Mouse (Mus musculus) heart, embryonic 13.5 days (tissue): ENCODE data around the gene Xrra1. TPM values are rescaled to one million over a fixed set of nuclear protein-coding genes. Genes with fewer than 3 reads are reported as not detected.

Experiments used
- ATAC-seq: fragments of 200-750 bp; cut with Nextera tagmentation; 2 replicates; pipeline ENCODE4 v1.8.0; 2017; ENCODE audit warnings: moderate TSS enrichment; ENCODE audit not compliant: insufficient number of reproducible peaks, low FRiP score, low TSS enrichment; ENCODE audit errors: extremely low read depth
- H3K27ac ChIP-seq: fragments of 300-500 bp; sonication (generic); replicated peaks from 2 replicates; pipeline ENCODE4 v1.5.1; 2015; ENCODE audit warnings: moderate library complexity, mild to moderate bottlenecking, inconsistent platforms
- H3K27me3 ChIP-seq: fragments of 300-500 bp; sonication (generic); replicated peaks from 2 replicates; pipeline ENCODE4 v1.6.1; 2015; ENCODE audit warnings: mild to moderate bottlenecking, inconsistent platforms
- H3K36me3 ChIP-seq: fragments of 300-500 bp; sonication (generic); 2 replicates; pipeline ENCODE4 v1.6.1; 2015; ENCODE audit warnings: mild to moderate bottlenecking, inconsistent platforms
- H3K4me1 ChIP-seq: fragments of 300-500 bp; sonication (generic); 2 replicates; pipeline ENCODE4 v1.6.1; 2015; ENCODE audit warnings: inconsistent platforms
- H3K4me2 ChIP-seq: fragments of 300-500 bp; sonication (generic); 2 replicates; pipeline ENCODE4 v1.6.1; 2015; ENCODE audit warnings: inconsistent platforms, mild to moderate bottlenecking, moderate library complexity
- H3K4me3 ChIP-seq: fragments of 300-500 bp; sonication (generic); 2 replicates; pipeline ENCODE4 v1.5.1; 2015; ENCODE audit warnings: moderate library complexity, mild to moderate bottlenecking, inconsistent platforms
- H3K9ac ChIP-seq: fragments of 300-500 bp; sonication (generic); 2 replicates; pipeline ENCODE4 v1.6.1; 2015; ENCODE audit warnings: inconsistent platforms, mild to moderate bottlenecking, moderate library complexity
- H3K9me3 ChIP-seq: fragments of 300-500 bp; sonication (generic); 2 replicates; pipeline ENCODE4 v1.6.1; 2016; ENCODE audit warnings: inconsistent platforms
- whole genome bisulfite sequencing: fragments of 180-500 bp; shearing (Covaris S2); methylation state at CpG from one replicate; pipeline ENCODE4 v1.1.7; 2015; ENCODE audit warnings: mixed read lengths; 5-methylcytosine and 5-hydroxymethylcytosine counted together
- polyA plus RNA-seq: library from polyadenylated mRNA; unstranded; fragments of >200 nt; fragmentation: Nextera tagmentation; extraction: Ambion mirVana; gene quantifications from 2 replicates; pipeline ENCODE4 v1.2.1, GENCODE M21; 2015

Xrra1 gene
- polyA plus RNA-seq, 1 experiment from 2014 or later = 0.15 TPM

- Histone ChIP-seq H3K27ac (no peak overlapping the region), H3K9ac (no peak overlapping the region), H3K27me3 (no peaks in the 10 kb centered on the region), H3K4me3 (0 out of 2 replicates have a peak overlapping the region, but pooled peaks have one; percentile 12), H3K4me1 (peaks cover 60% of the 10 kb centered on the region), H3K36me3 (0 out of 2 replicates have a peak, but pooled peaks cover 9% of the 10 kb centered on the region), H3K9me3 (no peaks in the 10 kb centered on the region), H3K4me2 (peak overlapping the region; percentile 43)
- ATAC-seq = no peak
- WGBS = 51% methylated on average over 6 of the region's 6 CpGs
Observed at GRCm38 (mm10) chr7:99826096-99826495, 32.8 kb upstream of the Xrra1 start.

- H3K27me3 ChIP-seq = no peaks in the 10 kb centered on the region
- peak within 1 kb of the TSS; percentile 77 for H3K4me2 ChIP-seq
- H3K36me3 ChIP-seq = 0 out of 2 replicates have a peak, but pooled peaks cover 2% of the 10 kb centered on the region
- peak within 1 kb of the TSS; percentile 68 for H3K4me3 ChIP-seq
- ATAC-seq = peak; percentile 90
- H3K9ac ChIP-seq = peak within 1 kb of the TSS; percentile 87
- H3K4me1 ChIP-seq = peaks cover 46% of the 10 kb centered on the region
- H3K27ac ChIP-seq = peak within 1 kb of the TSS; percentile 94
- under 1% methylated on average over 26 of the region's 26 CpGs for WGBS
- no peaks in the 10 kb centered on the region for H3K9me3 ChIP-seq
Observed at GRCm38 (mm10) chr7:99828083-99828570, 30.8 kb upstream of the Xrra1 start, which contains the start of gene Neu3. Gene Neu3, minus strand, starts transcription at chr7:99828417.

- H3K4me1 ChIP-seq = peaks cover 25% of the 10 kb centered on the region
- no peaks in the 10 kb centered on the region for H3K27me3 ChIP-seq
- H3K4me2 ChIP-seq = no peak overlapping the region
- H3K36me3 ChIP-seq = peaks cover 18% of the 10 kb centered on the region
- no peaks in the 10 kb centered on the region for H3K9me3 ChIP-seq
- H3K9ac ChIP-seq = no peak overlapping the region
- whole genome bisulfite sequencing = 79% methylated on average over 5 of the region's 5 CpGs
- no peak overlapping the region for H3K27ac ChIP-seq
- no peak overlapping the region for H3K4me3 ChIP-seq
- ATAC-seq = no peak
Observed at GRCm38 (mm10) chr7:99833115-99833845, 25.6 kb upstream of the Xrra1 start.

- H3K4me2 ChIP-seq = no peak overlapping the region
- H3K9me3 ChIP-seq = no peaks in the 10 kb centered on the region
- H3K4me3 ChIP-seq = no peak overlapping the region
- no peak overlapping the region for H3K9ac ChIP-seq
- ATAC-seq = no peak
- peaks cover 24% of the 10 kb centered on the region for H3K4me1 ChIP-seq
- peaks cover 23% of the 10 kb centered on the region for H3K36me3 ChIP-seq
- no peaks in the 10 kb centered on the region for H3K27me3 ChIP-seq
- H3K27ac ChIP-seq = no peak overlapping the region
- WGBS = 83% methylated on average over 2 of the region's 2 CpGs
Observed at GRCm38 (mm10) chr7:99833846-99834222, 25.1 kb upstream of the Xrra1 start.

- no peak overlapping the region for H3K9ac ChIP-seq
- peaks cover 28% of the 10 kb centered on the region for H3K36me3 ChIP-seq
- H3K27ac ChIP-seq = no peak overlapping the region
- 86% methylated on average over 5 of the region's 5 CpGs for whole genome bisulfite sequencing
- no peak overlapping the region for H3K4me3 ChIP-seq
- peaks cover 24% of the 10 kb centered on the region for H3K4me1 ChIP-seq
- H3K27me3 ChIP-seq = no peaks in the 10 kb centered on the region
- H3K4me2 ChIP-seq = no peak overlapping the region
- ATAC-seq = no peak
- no peaks in the 10 kb centered on the region for H3K9me3 ChIP-seq
Observed at GRCm38 (mm10) chr7:99834314-99834853, 24.5 kb upstream of the Xrra1 start.

- Histone ChIP-seq H3K4me2 (no peak overlapping the region), H3K27me3 (no peaks in the 10 kb centered on the region), H3K27ac (peak overlapping the region; percentile 41), H3K9ac (no peak overlapping the region), H3K4me3 (no peak overlapping the region), H3K4me1 (peaks cover 40% of the 10 kb centered on the region), H3K36me3 (peaks cover 52% of the 10 kb centered on the region), H3K9me3 (no peaks in the 10 kb centered on the region)
- ATAC-seq = no peak
- WGBS = 29% methylated on average over 4 of the region's 4 CpGs
Observed at GRCm38 (mm10) chr7:99836781-99837180, 22.1 kb upstream of the Xrra1 start.

GRCm38 (mm10) chr7:99837358-99838071 is 21.4 kb upstream of the Xrra1 start:
- Histone ChIP-seq H3K36me3 (peaks cover 60% of the 10 kb centered on the region), H3K4me1 (peaks cover 40% of the 10 kb centered on the region), H3K27me3 (no peaks in the 10 kb centered on the region), H3K9ac (no peak overlapping the region), H3K4me2 (no peak overlapping the region), H3K4me3 (no peak overlapping the region), H3K27ac (peak overlapping the region; percentile 62), H3K9me3 (no peaks in the 10 kb centered on the region)
- 44% methylated on average over 6 of the region's 6 CpGs for WGBS
- no peak for ATAC-seq

- Histone ChIP-seq H3K4me3 (no peak overlapping the region), H3K9ac (0 out of 2 replicates have a peak overlapping the region, but pooled peaks have one; percentile 8), H3K4me1 (peaks cover 40% of the 10 kb centered on the region), H3K27ac (peak overlapping the region; percentile 62), H3K36me3 (peaks cover 67% of the 10 kb centered on the region), H3K4me2 (no peak overlapping the region), H3K27me3 (no peaks in the 10 kb centered on the region), H3K9me3 (no peaks in the 10 kb centered on the region)
- WGBS = 88% methylated on average over 3 of the region's 3 CpGs
- no peak for ATAC-seq
Observed at GRCm38 (mm10) chr7:99838241-99838640, 20.7 kb upstream of the Xrra1 start.

GRCm38 (mm10) chr7:99845533-99846236 is 13.2 kb upstream of the Xrra1 start:
- Histone ChIP-seq H3K4me2 (no peak overlapping the region), H3K27ac (peak overlapping the region; percentile 74), H3K4me3 (no peak overlapping the region), H3K9ac (0 out of 2 replicates have a peak overlapping the region, but pooled peaks have one; percentile 42), H3K9me3 (no peaks in the 10 kb centered on the region), H3K36me3 (peaks cover 81% of the 10 kb centered on the region), H3K27me3 (no peaks in the 10 kb centered on the region), H3K4me1 (peaks cover 19% of the 10 kb centered on the region)
- 83% methylated on average over 8 of the region's 8 CpGs for WGBS
- ATAC-seq = no peak

- no peak overlapping the region for H3K9ac ChIP-seq
- 92% methylated on average over 5 of the region's 5 CpGs for WGBS
- ATAC-seq = no peak
- H3K4me2 ChIP-seq = no peak overlapping the region
- H3K4me3 ChIP-seq = no peak overlapping the region
- H3K36me3 ChIP-seq = peaks cover 54% of the 10 kb centered on the region
- H3K9me3 ChIP-seq = no peaks in the 10 kb centered on the region
- H3K4me1 ChIP-seq = peaks cover 14% of the 10 kb centered on the region
- no peak overlapping the region for H3K27ac ChIP-seq
- H3K27me3 ChIP-seq = no peaks in the 10 kb centered on the region
Observed at GRCm38 (mm10) chr7:99850534-99850933, 8.4 kb upstream of the Xrra1 start.

- Histone ChIP-seq H3K4me2 (no peak overlapping the region), H3K27me3 (no peaks in the 10 kb centered on the region), H3K27ac (no peak overlapping the region), H3K4me1 (peaks cover 11% of the 10 kb centered on the region), H3K9me3 (no peaks in the 10 kb centered on the region), H3K36me3 (peaks cover 54% of the 10 kb centered on the region), H3K9ac (no peak overlapping the region), H3K4me3 (no peak overlapping the region)
- ATAC-seq = no peak
- WGBS = 50% methylated on average over 1 of the region's 1 CpGs
Observed at GRCm38 (mm10) chr7:99851121-99851520, 7.8 kb upstream of the Xrra1 start.
